Mouse (Mus musculus) forebrain, embryonic 10.5 days (tissue): ENCODE results near the gene Ppm1f. TPM values are rescaled to one million over a fixed set of nuclear protein-coding genes. Genes with fewer than 3 reads are reported as not detected.
"Not testable (repeated sequence)": the region's sequence is repeated elsewhere in the genome, so short reads cannot be mapped to it uniquely, and the experiment has no call there.

Experiments
- DNase-seq: peaks from one replicate; pipeline ENCODE4 v3.0.0-alpha.2; 2017; ENCODE audit warnings: low spot score; ENCODE audit errors: extremely low spot score
- H3K27ac ChIP-seq: fragments of 300-500 bp; sonication (generic); 2 replicates; pipeline ENCODE4 v1.5.1; 2016; ENCODE audit warnings: mild to moderate bottlenecking
- H3K27me3 ChIP-seq: fragments of 300-500 bp; sonication (generic); 2 replicates; pipeline ENCODE4 v1.6.1; 2016; ENCODE audit warnings: mild to moderate bottlenecking; ENCODE audit not compliant: poor library complexity, severe bottlenecking
- H3K36me3 ChIP-seq: fragments of 300-500 bp; sonication (generic); replicated peaks from 2 replicates; pipeline ENCODE4 v1.6.1; 2016; ENCODE audit warnings: mild to moderate bottlenecking, moderate library complexity
- H3K4me1 ChIP-seq: fragments of 300-500 bp; sonication (generic); 2 replicates; pipeline ENCODE4 v1.6.1; 2016
- H3K4me3 ChIP-seq: fragments of 300-500 bp; sonication (generic); 2 replicates; pipeline ENCODE4 v1.5.1; 2016; ENCODE audit warnings: mild to moderate bottlenecking, moderate library complexity
- H3K9me3 ChIP-seq: fragments of 300-500 bp; sonication (generic); 2 replicates; pipeline ENCODE4 v1.6.1; 2016; ENCODE audit warnings: mild to moderate bottlenecking, moderate library complexity
- WGBS: fragments of 180-500 bp; shearing (Covaris S2); methylation state at CpG from one replicate; pipeline ENCODE4 v1.1.7; 2016; 5-methylcytosine and 5-hydroxymethylcytosine counted together
- polyA plus RNA-seq: library from polyadenylated mRNA; unstranded; fragments of >200 nt; fragmentation: Nextera tagmentation; extraction: Ambion mirVana; gene quantifications from 2 replicates; pipeline ENCODE4 v1.2.1, GENCODE M21; 2016

The Ppm1f gene
- polyA plus RNA-seq = 29.0 and 29.6 TPM in 2 replicates

DNA sequence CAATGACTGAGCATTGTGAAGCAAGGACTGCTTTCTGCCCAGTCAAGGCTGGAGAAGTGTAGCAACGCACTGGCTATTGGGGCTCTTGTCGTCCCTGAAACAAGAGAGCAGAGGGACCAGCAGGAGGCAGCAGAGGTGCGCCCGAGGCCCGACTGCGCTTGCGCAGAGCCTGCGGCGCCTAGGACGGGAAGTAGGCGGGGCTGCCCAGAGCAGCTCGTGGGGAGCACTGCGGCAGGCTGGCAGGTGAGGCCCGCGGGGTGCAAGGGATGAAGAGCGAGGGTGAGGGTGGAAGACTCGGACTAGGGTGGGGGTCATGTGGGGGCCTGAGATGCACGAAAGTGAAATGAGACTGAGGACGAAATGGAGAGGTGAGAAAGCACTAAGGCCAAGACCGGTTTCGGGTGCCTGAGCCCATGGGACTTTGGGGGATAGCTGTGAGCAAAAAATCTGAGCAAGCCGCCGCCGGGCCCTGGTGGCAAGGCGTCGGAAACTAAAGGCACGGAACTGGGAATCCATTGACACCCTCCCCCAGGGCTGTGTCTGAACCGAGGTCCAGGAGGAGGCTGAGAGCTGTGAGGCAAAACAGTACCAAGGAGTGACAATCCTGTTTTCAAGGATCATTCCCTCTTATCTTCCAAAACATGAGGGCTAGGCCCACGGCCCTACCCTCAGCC lies at the start of gene Ppm1f:
Ppm1f (plus strand) TSS at position 88 of the 674 bp plus-strand sequence.
- H3K36me3 ChIP-seq = peaks cover 25% of the 10 kb centered on the region
- no peaks in the 10 kb centered on the region for H3K27me3 ChIP-seq
- H3K27ac ChIP-seq = peak within 1 kb of the TSS; percentile 80
- peaks cover 21% of the 10 kb centered on the region for H3K4me1 ChIP-seq
- peak within 1 kb of the TSS; percentile 73 for H3K4me3 ChIP-seq
- no peaks in the 10 kb centered on the region for H3K9me3 ChIP-seq
- DNase-seq = peak; percentile 91
- WGBS = under 1% methylated on average over 29 of the region's 29 CpGs

DNA sequence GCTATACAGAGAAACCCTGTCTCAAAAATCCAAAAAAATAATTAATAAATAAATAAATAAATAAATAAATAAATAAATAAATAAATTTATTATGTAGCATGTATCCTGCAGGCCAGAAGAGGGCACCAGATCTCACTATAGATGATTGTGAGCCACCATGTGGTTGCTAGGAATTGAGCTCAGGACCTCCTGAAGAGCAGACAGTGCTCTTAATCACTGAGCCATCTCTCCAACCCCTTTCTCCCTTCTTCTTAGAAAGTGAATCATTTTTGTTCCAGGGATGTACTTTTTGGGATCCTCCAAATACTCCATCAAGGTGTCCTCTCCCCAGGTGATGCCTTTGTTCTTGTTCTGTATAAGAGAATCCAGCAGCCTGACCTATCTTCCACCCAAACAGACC lies 47.1 kb upstream of the Ppm1f start:
- no peak for DNase-seq
- no peaks in the 10 kb centered on the region for H3K36me3 ChIP-seq
- H3K27me3 ChIP-seq = no peaks in the 10 kb centered on the region
- H3K4me1 ChIP-seq = no peaks in the 10 kb centered on the region
- 0 out of 2 replicates have a peak, but pooled peaks cover 8% of the 10 kb centered on the region for H3K9me3 ChIP-seq
- H3K27ac ChIP-seq = no peak overlapping the region
- H3K4me3 ChIP-seq = no peak overlapping the region

DNA sequence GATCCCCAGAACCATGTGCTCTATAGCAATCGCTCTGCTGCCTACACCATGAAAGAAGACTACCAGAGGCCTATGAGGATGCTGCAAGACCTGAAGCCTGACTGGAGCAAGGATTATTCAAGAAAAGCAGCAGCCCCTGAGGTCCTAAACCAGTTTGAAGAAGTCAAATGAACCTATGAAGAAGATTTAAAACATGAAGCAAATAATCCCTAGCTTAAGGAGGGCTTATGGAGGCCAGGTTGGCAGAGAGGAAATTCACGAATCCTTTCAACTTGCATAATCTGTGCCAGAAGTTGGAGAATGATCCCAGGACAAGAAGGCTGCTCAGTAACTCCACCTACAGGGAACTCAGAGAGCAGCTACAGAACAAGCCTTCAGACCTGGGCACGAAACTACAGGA lies 43.9 kb upstream of the Ppm1f start:
- no peak overlapping the region for H3K4me3 ChIP-seq
- 82% methylated on average over 3 of the region's 3 CpGs for WGBS
- no peaks in the 10 kb centered on the region for H3K4me1 ChIP-seq
- H3K27me3 ChIP-seq = no peaks in the 10 kb centered on the region
- H3K9me3 ChIP-seq = 0 out of 2 replicates have a peak, but pooled peaks cover 8% of the 10 kb centered on the region
- no peak overlapping the region for H3K27ac ChIP-seq
- DNase-seq = no peak
- H3K36me3 ChIP-seq = no peaks in the 10 kb centered on the region

DNA sequence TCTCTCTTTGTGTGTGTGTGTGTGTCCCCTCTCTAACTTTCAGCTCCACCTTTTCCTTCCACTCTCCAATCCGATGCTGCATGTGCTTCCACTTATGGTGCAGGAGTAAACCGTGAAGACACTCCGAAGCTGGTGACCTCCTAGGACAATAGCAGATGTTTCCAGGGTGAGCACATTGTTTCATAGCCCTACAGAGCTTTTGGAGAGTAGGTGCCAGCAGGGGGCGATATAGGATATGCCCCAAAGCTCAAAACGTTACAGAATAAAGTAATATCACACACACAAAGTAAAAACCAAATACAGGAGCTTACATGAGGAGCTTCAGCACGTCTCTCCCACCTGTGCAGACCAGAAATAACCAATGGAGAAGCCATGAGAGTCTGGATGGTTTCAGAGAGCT lies 41.4 kb upstream of the Ppm1f start:
- DNase-seq = no peak
- H3K27ac ChIP-seq = no peak overlapping the region
- no peaks in the 10 kb centered on the region for H3K27me3 ChIP-seq
- no peaks in the 10 kb centered on the region for H3K36me3 ChIP-seq
- 38% methylated on average over 6 of the region's 6 CpGs for WGBS
- H3K4me3 ChIP-seq = no peak overlapping the region
- H3K9me3 ChIP-seq = 0 out of 2 replicates have a peak, but pooled peaks cover 8% of the 10 kb centered on the region
- no peaks in the 10 kb centered on the region for H3K4me1 ChIP-seq

DNA sequence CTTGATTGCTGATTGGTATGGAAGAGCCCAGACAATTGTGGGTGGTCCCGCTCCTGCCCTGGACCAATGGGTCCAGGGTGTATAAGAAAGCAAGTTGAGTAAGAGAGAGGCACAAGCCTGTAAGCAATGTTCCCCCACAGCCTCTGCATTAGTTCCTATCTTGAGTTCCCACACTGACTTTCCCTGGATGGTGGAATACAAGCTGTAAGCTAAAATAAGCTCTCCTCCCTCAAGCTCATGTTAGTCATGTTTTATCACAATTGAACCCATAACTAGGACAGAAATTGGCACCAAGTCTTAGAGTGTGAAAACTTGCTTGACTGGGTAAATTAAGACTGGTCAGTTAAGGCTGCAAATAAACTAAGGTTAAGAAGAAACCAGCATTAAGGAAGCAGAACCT lies 40.7 kb upstream of the Ppm1f start:
- no peaks in the 10 kb centered on the region for H3K4me1 ChIP-seq
- DNase-seq = no peak
- H3K27ac ChIP-seq = no peak overlapping the region
- no peaks in the 10 kb centered on the region for H3K27me3 ChIP-seq
- WGBS = 95% methylated on average over 1 of the region's 1 CpGs
- H3K36me3 ChIP-seq = no peaks in the 10 kb centered on the region
- H3K4me3 ChIP-seq = no peak overlapping the region
- 0 out of 2 replicates have a peak, but pooled peaks cover 8% of the 10 kb centered on the region for H3K9me3 ChIP-seq

DNA sequence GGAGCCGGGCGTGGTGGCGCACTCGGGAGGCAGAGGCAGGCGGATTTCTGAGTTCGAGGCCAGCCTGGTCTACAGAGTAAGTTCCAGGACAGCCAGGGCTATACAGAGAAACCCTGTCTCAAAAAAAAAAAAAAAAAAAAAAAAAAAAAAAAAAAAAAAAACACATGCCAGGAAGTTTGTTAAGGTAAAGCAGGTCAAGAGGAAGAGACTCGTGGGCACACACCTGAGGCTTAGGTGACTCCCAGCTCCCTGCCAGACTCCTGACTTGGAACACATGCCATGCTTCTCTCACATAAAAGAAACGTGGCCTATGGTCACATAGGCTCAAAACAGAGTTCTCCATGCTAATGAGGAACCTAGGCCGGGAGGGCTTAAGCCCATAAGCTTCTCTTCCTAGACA lies 40.2 kb upstream of the Ppm1f start:
- H3K9me3 ChIP-seq, H3K4me3 ChIP-seq, DNase-seq, H3K27ac ChIP-seq, H3K4me1 ChIP-seq, H3K36me3 ChIP-seq, H3K27me3 ChIP-seq: not testable (repeated sequence)
- WGBS = 85% methylated on average over 9 of the region's 9 CpGs

DNA sequence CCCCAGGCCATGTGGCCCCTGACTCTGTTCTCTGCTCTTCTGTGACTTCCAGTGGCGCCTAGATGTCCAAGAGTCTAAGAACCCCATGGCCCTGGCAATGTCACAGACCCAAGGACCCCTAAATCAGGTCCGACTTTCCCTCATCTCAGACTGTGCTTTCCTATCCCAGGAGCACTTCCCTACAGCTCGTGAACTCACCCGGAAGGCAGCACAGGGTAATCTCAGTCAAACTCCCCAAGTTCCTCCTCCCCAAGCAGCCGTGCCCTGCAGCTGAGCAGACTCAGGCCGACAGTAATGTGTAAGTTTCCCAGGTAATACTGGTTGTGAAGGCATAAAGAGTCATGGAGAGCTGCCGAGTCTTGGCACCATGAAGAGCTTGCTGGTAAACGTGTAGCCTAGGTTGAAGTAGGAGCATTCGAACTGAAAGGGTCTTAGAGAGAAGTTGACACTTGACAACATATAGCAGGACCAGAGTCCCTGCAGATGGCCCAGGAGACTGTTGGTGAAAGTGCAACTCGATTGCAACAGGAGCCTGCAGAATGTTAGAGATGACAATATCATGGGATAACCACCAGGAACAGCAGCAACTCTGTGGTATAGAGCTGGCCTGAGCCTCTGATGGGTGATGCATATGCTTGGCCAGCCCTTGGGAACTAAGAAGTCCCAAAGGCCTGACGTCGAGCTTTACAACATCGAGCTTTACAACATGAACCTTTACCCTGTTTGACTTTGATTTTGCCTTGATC lies 39.4 kb upstream of the Ppm1f start:
- Histone ChIP-seq H3K4me3 (no peak overlapping the region), H3K9me3 (no peaks in the 10 kb centered on the region), H3K27me3 (no peaks in the 10 kb centered on the region), H3K4me1 (no peaks in the 10 kb centered on the region), H3K27ac (no peak overlapping the region), H3K36me3 (no peaks in the 10 kb centered on the region)
- DNase-seq = no peak
- 80% methylated on average over 13 of the region's 13 CpGs for WGBS

DNA sequence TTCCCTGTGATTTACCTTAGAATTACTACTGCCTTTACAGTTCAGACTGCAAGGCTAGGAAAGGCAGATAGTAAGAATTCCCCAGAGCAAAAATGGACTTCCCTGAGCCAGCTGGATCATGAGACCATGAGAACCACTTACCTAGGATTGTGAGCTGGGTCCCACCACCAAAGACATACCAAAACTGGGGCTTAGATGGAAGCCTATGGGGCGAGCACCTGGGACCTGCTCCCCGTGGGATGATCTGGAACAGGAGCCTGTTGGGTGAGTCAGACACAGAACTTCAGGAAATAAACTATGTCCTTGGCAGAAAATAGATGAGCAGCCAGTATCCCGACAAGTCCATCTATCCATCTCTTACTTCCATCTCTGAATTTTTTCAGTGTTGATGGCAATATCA lies 34.0 kb upstream of the Ppm1f start:
- DNase-seq = no peak
- 77% methylated on average over 3 of the region's 3 CpGs for WGBS
- H3K4me3 ChIP-seq = no peak overlapping the region

DNA sequence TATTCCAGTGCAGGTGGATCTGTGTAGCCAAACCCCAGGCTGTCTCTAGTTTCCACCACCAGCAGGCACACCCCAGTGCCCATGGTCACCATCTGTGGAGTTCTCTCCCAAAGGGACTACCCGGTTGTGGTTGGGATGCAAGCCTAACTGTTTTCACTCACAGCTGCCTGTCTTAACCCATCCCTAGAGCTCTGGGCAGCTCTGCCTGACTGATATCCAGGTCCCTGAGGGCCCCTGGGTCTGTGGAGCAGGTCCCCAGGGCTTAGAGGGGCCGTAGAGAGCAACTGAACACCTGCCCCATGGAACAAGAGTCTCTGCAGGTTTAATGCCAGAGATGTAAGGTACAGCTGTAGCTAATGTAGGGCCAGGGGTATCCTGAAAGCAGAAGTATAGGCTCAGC lies 32.3 kb upstream of the Ppm1f start, which contains the start of gene Igll1:
Igll1 (minus strand) TSS at position 8 of the 400 bp plus-strand sequence.
- WGBS = 81% methylated on average over 2 of the region's 2 CpGs
- H3K27me3 ChIP-seq = no peaks in the 10 kb centered on the region
- H3K4me1 ChIP-seq = no peaks in the 10 kb centered on the region
- H3K4me3 ChIP-seq = no peak within 1 kb of the TSS
- H3K36me3 ChIP-seq = no peaks in the 10 kb centered on the region
- no peak for DNase-seq
- no peaks in the 10 kb centered on the region for H3K9me3 ChIP-seq
- no peak within 1 kb of the TSS for H3K27ac ChIP-seq

More for the DNA sequence above, 34.0 kb upstream of the Ppm1f start:
- no peaks in the 10 kb centered on the region for H3K36me3 ChIP-seq
- H3K27ac ChIP-seq = no peak overlapping the region
- no peaks in the 10 kb centered on the region for H3K27me3 ChIP-seq
- H3K4me1 ChIP-seq = no peaks in the 10 kb centered on the region
- H3K9me3 ChIP-seq = no peaks in the 10 kb centered on the region

DNA sequence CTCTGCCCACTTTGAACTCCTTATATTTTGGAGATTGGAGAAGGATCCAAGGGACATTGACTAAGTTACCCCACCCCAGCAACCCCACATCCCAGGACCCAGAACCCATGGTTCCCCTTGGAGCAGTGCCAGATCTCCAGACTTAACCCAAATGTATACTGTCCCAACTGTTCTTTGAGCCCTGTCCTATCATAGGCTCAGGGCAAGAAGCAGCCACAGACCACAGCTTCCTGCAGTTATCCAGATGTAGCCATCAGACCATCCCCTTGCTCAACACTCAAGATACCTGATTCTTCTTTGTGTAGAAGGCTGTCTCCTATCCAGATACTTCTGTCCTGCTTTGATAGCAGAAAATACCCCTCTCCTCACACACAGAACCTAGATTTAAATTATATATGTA lies 31.1 kb upstream of the Ppm1f start:
- DNase-seq = no peak
- Histone ChIP-seq H3K4me1 (peaks cover 2% of the 10 kb centered on the region; the same call in 1 of the 2 replicates), H3K4me3 (no peak overlapping the region), H3K9me3 (no peaks in the 10 kb centered on the region), H3K27ac (no peak overlapping the region), H3K36me3 (no peaks in the 10 kb centered on the region), H3K27me3 (no peaks in the 10 kb centered on the region)

DNA sequence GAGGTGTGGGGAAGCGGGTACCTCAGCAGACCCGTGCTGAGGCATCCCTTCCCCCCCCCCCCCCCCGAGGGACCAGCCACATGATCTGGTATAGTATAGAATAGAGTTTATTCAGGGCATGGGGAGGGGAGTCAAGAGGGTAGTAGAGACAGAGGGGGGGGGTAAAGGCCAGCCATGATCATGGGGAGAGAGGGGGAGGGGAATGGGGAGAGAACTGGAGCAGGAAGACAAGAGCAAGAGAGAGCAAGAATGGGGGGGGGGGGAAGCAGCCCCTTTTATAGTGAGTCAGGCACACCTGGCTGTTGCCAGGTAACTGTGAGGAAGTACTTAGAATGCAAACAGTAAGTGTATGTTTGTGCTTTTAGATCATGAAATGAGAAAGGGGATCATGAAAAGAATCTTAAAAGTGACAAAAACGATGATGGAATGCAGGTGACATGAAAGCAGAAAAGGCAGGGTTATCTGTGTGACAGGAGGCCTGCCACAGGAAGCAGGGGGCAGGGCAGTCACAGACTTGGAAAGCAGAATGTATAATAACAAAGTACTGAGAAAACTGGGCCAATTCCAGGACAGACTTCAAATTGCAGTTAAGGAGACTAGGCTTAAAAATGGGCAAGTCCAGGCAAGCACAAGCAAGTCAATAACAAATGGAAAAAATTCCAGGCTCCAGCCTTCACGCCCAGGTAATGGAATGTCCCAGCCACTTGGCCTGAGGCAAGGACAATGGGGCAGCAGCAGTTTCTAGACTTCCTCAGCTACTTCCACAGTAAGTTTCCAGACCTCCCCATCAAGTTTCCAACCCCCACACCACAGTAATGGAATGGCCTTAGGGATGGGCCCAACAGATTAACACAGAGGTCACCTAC lies 30.3 kb upstream of the Ppm1f start:
- WGBS = 65% methylated on average over 4 of the region's 5 CpGs
- Histone ChIP-seq H3K36me3 (no peaks in the 10 kb centered on the region), H3K4me1 (peaks cover 3% of the 10 kb centered on the region; the same call in 1 of the 2 replicates), H3K27me3 (no peaks in the 10 kb centered on the region), H3K9me3 (no peaks in the 10 kb centered on the region), H3K27ac (no peak overlapping the region), H3K4me3 (no peak overlapping the region)
- DNase-seq = no peak

DNA sequence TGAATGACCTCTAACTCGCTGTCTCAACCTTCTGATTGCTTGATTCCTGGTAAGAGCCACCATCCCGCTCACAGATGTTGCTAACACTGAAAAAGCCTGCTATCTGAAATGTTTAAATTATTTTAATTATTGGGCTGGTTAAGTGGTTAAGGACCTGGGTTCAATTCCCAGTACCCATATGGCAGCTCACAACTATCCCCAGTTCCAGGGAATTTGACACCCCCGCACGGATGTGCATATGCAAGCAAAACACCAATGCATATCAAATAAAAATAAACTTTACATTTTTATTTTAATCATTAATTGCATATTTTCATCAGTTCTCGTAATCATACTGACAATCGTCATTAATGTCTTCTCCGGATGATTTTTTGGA lies 26.0 kb upstream of the Ppm1f start:
- Histone ChIP-seq H3K4me3 (peak overlapping the region; percentile 72), H3K36me3 (peaks cover 8% of the 10 kb centered on the region), H3K9me3 (no peaks in the 10 kb centered on the region), H3K27me3 (no peaks in the 10 kb centered on the region), H3K27ac (peak overlapping the region; percentile 93), H3K4me1 (peaks cover 16% of the 10 kb centered on the region)
- 39% methylated on average over 7 of the region's 7 CpGs for WGBS
- DNase-seq = no peak
